Mouse (Mus musculus) megakaryocyte, embryonic 14.5 days (primary cell): ENCODE measurements around the gene Pi4k2a. TPM values are rescaled to one million over a fixed set of nuclear protein-coding genes. Genes with fewer than 3 reads are reported as not detected.

ENCODE experiments used
- H3K27me3 ChIP-seq: replicated peaks from 2 replicates; pipeline ENCODE3; 2012; ENCODE audit warnings: inconsistent platforms
- H3K36me3 ChIP-seq: replicated peaks from 2 replicates; pipeline ENCODE3; 2012; ENCODE audit warnings: low read length, inconsistent platforms, mixed read lengths
- H3K4me1 ChIP-seq: 2 replicates; pipeline ENCODE4 v1.6.1; 2012; ENCODE audit warnings: inconsistent platforms
- H3K4me3 ChIP-seq: replicated peaks from 2 replicates; pipeline ENCODE3; 2012; ENCODE audit warnings: moderate library complexity, mild to moderate bottlenecking, inconsistent platforms
- H3K9me3 ChIP-seq: 2 replicates; pipeline ENCODE4 v1.6.1; 2012; ENCODE audit warnings: inconsistent platforms
- FLI1 ChIP-seq: IDR thresholded peaks from 2 replicates; pipeline ENCODE4 v1.6.1; 2012; ENCODE audit warnings: low read length, inconsistent platforms, mixed read lengths
- GATA1 ChIP-seq: IDR thresholded peaks from 3 replicates; pipeline ENCODE4 v1.6.1; 2012; ENCODE audit warnings: mixed read lengths, low read length, inconsistent platforms, borderline replicate concordance
- polyA plus RNA-seq: library from polyadenylated mRNA; stranded (reverse); fragments of >175 nt; gene quantifications from 2 replicates; pipeline ENCODE4 v1.2.3, GENCODE M21; 2012; ENCODE audit warnings: low replicate concordance; ENCODE audit not compliant: insufficient read depth

The Pi4k2a gene
- polyA plus RNA-seq, 1 experiment = 14.6 TPM

DNA sequence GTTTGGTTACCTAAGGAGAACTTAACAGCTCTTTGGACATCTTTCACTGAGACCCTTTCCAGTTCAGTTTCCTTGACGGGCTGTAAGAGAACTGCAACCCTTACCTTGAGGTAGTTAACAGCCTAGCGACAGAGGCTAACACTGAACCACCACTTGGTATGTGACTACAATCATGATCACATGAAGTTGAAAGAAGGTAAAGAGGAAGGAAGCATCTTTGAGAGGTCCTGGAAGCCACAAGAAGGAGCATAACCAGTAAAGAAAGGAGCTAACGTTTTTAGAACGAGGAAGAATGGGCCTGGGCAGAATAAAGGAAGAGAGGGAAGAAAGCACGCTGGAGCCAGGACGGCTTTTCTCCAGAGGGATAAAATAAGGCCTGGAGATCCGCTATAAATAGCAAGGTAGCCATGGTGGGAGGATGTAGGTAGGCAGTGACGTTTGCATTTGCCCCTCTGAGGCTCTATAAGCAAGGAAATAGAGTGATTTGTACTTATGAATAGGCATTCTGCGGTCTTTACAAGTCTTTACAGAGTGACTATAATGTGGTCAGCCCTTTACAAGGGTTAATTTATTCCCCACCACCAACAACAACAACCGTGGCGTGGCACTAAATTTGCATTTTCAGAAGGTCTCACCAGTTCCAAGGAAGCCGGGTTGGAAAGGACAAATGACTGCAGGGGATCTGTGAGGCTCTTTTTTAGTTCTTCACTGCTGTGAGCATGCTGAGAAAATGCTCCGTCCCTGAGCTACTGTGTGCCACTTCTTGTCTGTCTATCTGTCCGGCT lies 39.4 kb downstream of the Pi4k2a start:
- Histone ChIP-seq H3K36me3 (peaks cover 8% of the 10 kb centered on the region), H3K9me3 (no peaks in the 10 kb centered on the region), H3K4me3 (peak overlapping the region; percentile 95), H3K4me1 (peaks cover 78% of the 10 kb centered on the region), H3K27me3 (no peaks in the 10 kb centered on the region)
- no peak for TF ChIP-seq GATA1
- no peak for TF ChIP-seq FLI1

DNA sequence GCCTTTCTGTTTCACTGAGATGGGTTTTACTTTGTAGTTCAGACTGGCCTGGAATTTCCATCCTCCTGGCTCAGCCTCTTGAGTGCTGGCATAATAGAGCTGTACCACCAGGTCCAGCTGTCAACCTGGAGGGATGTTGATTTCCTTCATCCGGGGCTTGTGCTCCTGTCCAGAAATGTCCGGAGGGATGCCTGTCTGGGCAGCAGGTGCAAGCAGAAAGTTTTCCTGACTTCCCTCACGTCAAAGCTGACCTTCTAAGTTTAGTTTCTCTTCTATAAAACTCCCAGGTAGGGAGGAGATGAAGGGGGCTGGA lies 40.0 kb downstream of the Pi4k2a start:
- Histone ChIP-seq H3K4me3 (no peak overlapping the region), H3K27me3 (no peaks in the 10 kb centered on the region), H3K9me3 (no peaks in the 10 kb centered on the region), H3K36me3 (peaks cover 3% of the 10 kb centered on the region), H3K4me1 (peaks cover 78% of the 10 kb centered on the region)
- no peak for TF ChIP-seq FLI1
- TF ChIP-seq GATA1 = no peak

GRCm38 (mm10) chr19:42131101-42131500 lies 40.8 kb downstream of the Pi4k2a start:
- H3K36me3 ChIP-seq = no peaks in the 10 kb centered on the region
- H3K4me1 ChIP-seq = peaks cover 78% of the 10 kb centered on the region

DNA sequence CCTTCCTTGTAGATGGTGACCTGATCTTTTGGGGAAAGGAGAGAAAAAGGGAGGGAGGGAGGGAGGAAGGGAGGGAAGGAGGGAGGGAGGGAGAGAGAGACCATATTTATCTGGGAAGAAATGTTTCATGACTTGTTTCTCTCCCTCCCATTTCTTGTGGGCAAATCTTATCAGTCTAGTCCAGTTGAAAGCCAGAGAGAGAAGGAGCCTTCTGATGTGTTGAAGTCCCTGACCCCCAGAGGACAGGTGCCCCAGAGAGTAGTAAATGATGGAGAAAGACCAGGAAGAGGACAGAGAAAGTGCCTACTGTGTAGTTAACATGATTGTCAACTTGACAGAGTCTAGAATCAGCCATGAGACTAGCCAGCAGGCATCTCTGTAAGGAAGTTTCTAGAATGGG lies 44.8 kb downstream of the Pi4k2a start:
- Histone ChIP-seq H3K36me3 (no peaks in the 10 kb centered on the region), H3K4me1 (peaks cover 57% of the 10 kb centered on the region)

More at GRCm38 (mm10) chr19:42131101-42131500, 40.8 kb downstream of the Pi4k2a start:
- Histone ChIP-seq H3K27me3 (no peaks in the 10 kb centered on the region), H3K4me3 (no peak overlapping the region), H3K9me3 (no peaks in the 10 kb centered on the region)
- no peak for TF ChIP-seq FLI1
- TF ChIP-seq GATA1 = no peak

DNA sequence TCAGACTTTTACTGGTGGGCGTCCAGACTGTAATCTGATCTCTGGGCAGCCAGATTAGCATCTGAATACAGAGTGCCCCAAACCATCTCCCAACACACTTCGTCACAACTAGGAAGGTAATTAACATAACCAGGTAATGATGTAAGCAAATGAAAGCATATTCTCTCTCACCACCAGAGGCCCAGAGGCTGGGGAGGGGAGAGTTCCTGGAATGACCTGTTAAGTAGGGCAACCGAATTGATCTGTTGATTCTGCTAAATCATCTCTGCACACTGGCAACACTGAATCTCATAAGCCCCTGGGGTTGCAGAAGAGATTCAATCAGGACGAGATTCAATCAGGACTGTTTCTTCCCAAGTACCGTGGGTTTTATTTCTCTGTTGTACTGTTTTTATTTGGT lies 45.9 kb downstream of the Pi4k2a start:
- H3K4me3 ChIP-seq = no peak overlapping the region
- H3K9me3 ChIP-seq = no peaks in the 10 kb centered on the region
- H3K36me3 ChIP-seq = no peaks in the 10 kb centered on the region
- no peaks in the 10 kb centered on the region for H3K27me3 ChIP-seq
- TF ChIP-seq FLI1 = no peak
- no peak for TF ChIP-seq GATA1
- peaks cover 52% of the 10 kb centered on the region for H3K4me1 ChIP-seq

More for the DNA sequence above, 44.8 kb downstream of the Pi4k2a start:
- no peak for TF ChIP-seq GATA1
- no peak for TF ChIP-seq FLI1
- Histone ChIP-seq H3K27me3 (no peaks in the 10 kb centered on the region), H3K9me3 (no peaks in the 10 kb centered on the region), H3K4me3 (no peak overlapping the region)

- H3K36me3 ChIP-seq = no peaks in the 10 kb centered on the region
- H3K4me3 ChIP-seq = no peak overlapping the region
- no peaks in the 10 kb centered on the region; the same call in 1 of the 2 replicates for H3K9me3 ChIP-seq
- no peak for TF ChIP-seq FLI1
- TF ChIP-seq GATA1 = no peak
- peaks cover 50% of the 10 kb centered on the region for H3K4me1 ChIP-seq
- no peaks in the 10 kb centered on the region for H3K27me3 ChIP-seq
Observed at GRCm38 (mm10) chr19:42137167-42137672, 47.0 kb downstream of the Pi4k2a start.

DNA sequence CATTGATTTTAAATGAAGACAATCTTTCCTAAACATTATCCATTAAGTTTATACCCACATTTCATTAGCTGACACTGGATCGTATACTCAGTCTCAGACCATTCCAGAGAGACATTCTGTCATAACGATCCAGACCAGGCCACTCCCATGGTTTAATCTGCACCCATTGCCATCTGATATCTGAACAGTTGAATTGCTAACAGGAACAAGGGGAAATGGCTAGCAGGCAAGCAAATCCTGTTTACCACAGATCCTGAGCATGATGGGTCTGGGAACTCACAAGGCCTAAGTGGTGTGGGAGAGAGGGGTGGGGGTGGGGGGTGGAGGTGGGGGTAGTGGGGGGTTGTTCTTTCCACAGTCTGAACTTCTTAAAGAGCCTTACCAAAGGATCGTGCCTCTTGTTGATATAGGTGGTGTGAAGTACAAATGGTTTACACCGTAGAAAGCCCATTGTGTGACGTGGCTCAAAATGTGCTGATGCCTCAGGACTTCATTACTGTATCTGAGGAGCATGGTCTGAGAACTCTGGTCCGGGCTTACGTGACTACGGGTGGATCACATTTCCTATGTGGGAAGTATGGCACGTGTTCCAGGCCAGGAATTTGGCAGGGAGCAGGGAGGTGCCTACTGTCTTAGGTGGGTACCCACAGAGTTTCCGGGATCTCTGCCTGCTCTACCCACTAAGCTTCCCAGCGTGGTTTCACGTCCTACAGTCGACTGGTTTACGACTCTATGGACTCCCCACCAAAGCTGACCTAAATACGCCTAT lies 48.4 kb downstream of the Pi4k2a start:
- H3K36me3 ChIP-seq = no peaks in the 10 kb centered on the region
- no peak for TF ChIP-seq FLI1
- no peak for TF ChIP-seq GATA1

DNA sequence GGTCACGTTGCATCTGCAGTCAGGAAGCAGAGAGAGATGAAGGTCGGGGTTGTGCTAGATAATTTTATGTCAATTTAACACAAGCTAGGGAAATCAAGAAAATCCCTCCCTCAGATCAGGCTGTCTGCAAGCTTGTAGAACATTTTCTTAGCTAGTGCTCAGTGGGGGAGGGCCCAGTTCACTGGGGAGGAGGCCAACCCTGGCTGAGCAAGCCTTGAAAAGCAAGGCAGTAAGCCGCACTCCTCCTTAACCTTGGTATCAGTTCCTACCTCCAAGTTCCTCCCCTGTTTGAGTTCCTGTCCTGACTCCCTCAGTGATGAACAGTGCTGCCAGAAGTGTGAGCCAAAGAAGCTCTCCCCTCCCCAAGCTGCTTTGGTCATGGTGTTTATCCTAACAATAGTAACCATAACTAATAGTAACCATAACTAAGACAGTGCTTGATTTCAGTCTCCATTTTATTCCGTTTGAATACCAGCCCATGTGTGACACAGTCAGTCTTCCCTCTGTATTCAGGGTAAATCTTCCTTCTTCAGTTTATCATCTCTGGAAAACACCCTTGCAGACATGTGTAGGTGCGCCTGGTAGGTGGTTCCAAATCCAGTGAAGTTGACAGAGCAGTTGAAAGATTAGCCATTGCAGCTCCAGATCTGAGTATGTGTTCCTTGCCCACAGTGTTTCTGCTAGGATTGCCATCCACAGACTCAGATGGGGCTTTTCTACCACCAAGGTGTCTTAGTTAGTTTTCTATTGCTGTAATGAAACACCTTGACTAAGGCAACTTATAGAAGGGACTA lies 49.7 kb downstream of the Pi4k2a start:
- H3K36me3 ChIP-seq = no peaks in the 10 kb centered on the region
- no peaks in the 10 kb centered on the region for H3K27me3 ChIP-seq
- no peak for TF ChIP-seq FLI1
- TF ChIP-seq GATA1 = no peak
- no peak overlapping the region for H3K4me3 ChIP-seq
- H3K9me3 ChIP-seq = no peaks in the 10 kb centered on the region; the same call in 1 of the 2 replicates
- H3K4me1 ChIP-seq = peaks cover 60% of the 10 kb centered on the region

More for the DNA sequence above, 48.4 kb downstream of the Pi4k2a start:
- Histone ChIP-seq H3K4me3 (no peak overlapping the region), H3K9me3 (no peaks in the 10 kb centered on the region; the same call in 1 of the 2 replicates), H3K4me1 (peaks cover 57% of the 10 kb centered on the region), H3K27me3 (no peaks in the 10 kb centered on the region)

GRCm38 (mm10) chr19:42141998-42142397 lies 51.7 kb downstream of the Pi4k2a start:
- Histone ChIP-seq H3K27me3 (no peaks in the 10 kb centered on the region), H3K36me3 (no peaks in the 10 kb centered on the region), H3K4me1 (peaks cover 61% of the 10 kb centered on the region), H3K9me3 (no peaks in the 10 kb centered on the region; the same call in 1 of the 2 replicates), H3K4me3 (no peak overlapping the region)
- TF ChIP-seq FLI1 = no peak
- no peak for TF ChIP-seq GATA1
